Mouse (Mus musculus): ENCODE measurements at regions not wholly inside any gene's neighbourhood (a gene's known extent, or its start where the extent isn't known, plus 50 kb on each side); places are given as distances from the start of the nearest gene placed in this dataset.
"Not testable (repeated sequence)": the region's sequence is repeated elsewhere in the genome, so short reads cannot be mapped to it uniquely, and the experiment has no call there.

DNA sequence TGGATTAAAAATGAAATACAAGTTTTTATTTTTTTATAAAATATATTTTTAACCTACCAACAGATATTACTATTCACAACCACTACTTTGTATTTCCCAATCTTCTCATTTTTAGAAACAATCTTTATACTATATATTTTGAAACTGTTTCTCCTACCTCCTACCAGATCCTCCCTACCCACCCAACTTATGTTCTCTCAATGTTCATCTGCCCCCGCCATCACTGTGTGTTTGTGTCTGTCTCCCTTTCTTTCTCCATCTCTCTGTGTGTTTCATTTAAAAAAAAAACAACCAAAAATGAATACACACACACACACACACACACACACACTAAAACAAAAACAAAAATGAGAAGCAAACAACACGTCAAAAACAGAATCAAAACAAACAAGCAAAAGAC lies 118.5 kb downstream of the Pcdh18 start:
- DNase-seq (ENCODE audit: low spot score) (no peak), ATAC-seq (ENCODE audit: low FRiP score, low TSS enrichment) (no peak)
- no peaks in the 10 kb centered on the region for H3K36me3 ChIP-seq (ENCODE audit: control insufficient read depth, insufficient read depth, low read length)
- no peaks in the 10 kb centered on the region for H3K9me3 ChIP-seq (ENCODE audit: control insufficient read depth, low read length)
- no peaks in the 10 kb centered on the region for H3K27me3 ChIP-seq (ENCODE audit: control insufficient read depth, insufficient read depth, low read length)
- H3K4me3 ChIP-seq (ENCODE audit: low read depth, low read length): no peak overlapping the region
- H3K4me2 ChIP-seq (replicated peaks; ENCODE audit: low read depth): no peak overlapping the region
- 85% methylated on average over 2 of the region's 2 CpGs for WGBS
- no peak overlapping the region for H3K9ac ChIP-seq (ENCODE audit: low read length)
- no peak overlapping the region for H3K27ac ChIP-seq (replicated peaks)
- no peaks in the 10 kb centered on the region for H3K4me1 ChIP-seq (replicated peaks; ENCODE audit: control insufficient read depth, insufficient read depth)
- TF ChIP-seq EP300 (optimal IDR thresholded peaks at IDR 0.05) (no peak), CTCF (IDR thresholded peaks at IDR 0.05; ENCODE audit: low read depth) (no peak)

DNA sequence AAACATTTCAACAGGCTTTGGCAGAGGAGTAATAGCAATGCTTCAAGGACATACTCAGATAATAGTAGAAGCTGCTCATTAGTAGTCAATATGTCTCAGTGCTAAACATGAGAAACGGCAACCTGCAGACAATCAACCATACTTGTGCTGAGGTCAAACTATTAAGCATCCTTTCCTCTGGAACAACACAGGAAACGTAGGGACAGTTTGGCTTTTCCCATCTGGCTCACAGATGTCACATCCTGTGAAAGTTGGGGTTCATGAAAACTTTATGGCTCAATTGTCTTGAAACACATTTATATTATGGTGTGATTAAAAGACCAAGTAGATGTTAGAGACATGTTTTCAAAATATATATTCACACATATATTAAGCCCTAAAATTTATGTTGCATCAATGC lies 120.4 kb downstream of the Pcdh18 start:
- Histone ChIP-seq H3K4me3 (ENCODE audit: low read depth, low read length) (no peak overlapping the region), H3K27me3 (ENCODE audit: control insufficient read depth, insufficient read depth, low read length) (no peaks in the 10 kb centered on the region), H3K4me1 (replicated peaks; ENCODE audit: control insufficient read depth, insufficient read depth) (no peaks in the 10 kb centered on the region), H3K9me3 (ENCODE audit: control insufficient read depth, low read length) (no peaks in the 10 kb centered on the region), H3K27ac (replicated peaks) (no peak overlapping the region), H3K4me2 (replicated peaks; ENCODE audit: low read depth) (no peak overlapping the region), H3K36me3 (ENCODE audit: control insufficient read depth, insufficient read depth, low read length) (no peaks in the 10 kb centered on the region), H3K9ac (ENCODE audit: low read length) (no peak overlapping the region)
- DNase-seq (ENCODE audit: low spot score) (no peak), ATAC-seq (ENCODE audit: low FRiP score, low TSS enrichment) (no peak)
- WGBS: 48% methylated on average over 2 of the region's 2 CpGs
- TF ChIP-seq EP300 (optimal IDR thresholded peaks at IDR 0.05): no peak

DNA sequence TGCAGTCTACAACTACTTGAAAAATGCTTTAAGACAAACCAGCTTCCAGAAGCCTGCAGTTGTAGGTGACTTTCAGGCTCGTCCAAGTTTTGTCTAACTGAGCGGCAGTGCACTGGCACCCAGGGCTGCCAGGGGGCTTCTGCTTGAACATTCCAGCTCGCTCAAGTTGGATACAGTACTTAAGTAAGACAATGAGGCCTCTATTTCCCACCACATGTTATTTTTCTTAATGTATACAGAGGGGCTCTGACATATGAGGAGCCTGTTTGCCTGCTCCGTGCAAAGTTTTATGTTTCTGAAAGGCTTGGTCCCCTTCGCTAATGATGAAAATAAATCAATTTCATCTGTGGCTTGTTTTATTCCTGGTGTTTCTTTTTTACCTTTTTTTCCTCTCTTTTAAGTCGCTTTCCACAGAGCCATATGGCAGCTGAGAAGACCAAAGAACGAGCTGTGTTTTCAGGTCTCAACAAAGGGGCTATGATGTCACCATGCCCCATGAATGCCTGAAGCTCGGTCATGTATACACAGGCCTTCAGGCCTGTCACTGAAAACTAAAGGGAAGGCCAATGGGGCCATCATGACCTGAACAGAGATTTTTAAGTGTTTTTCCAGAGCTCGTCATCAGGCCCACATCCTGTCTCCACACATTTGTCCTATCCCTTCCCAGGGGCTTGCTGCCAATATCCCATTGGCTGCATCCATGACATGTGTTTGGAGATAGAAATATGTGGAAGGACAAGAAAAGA lies 164.2 kb downstream of the Pcdh18 start:
- no peaks in the 10 kb centered on the region for H3K27me3 ChIP-seq (ENCODE audit: control insufficient read depth, insufficient read depth, low read length)
- TF ChIP-seq CTCF (IDR thresholded peaks at IDR 0.05; ENCODE audit: low read depth) (no peak), EP300 (optimal IDR thresholded peaks at IDR 0.05) (no peak)
- no peaks in the 10 kb centered on the region for H3K36me3 ChIP-seq (ENCODE audit: control insufficient read depth, insufficient read depth, low read length)
- H3K4me3 ChIP-seq (ENCODE audit: low read depth, low read length): no peak overlapping the region
- H3K4me1 ChIP-seq (replicated peaks; ENCODE audit: control insufficient read depth, insufficient read depth): 0 out of 2 replicates have a peak, but pooled peaks cover 3% of the 10 kb centered on the region
- H3K9me3 ChIP-seq (ENCODE audit: control insufficient read depth, low read length): no peaks in the 10 kb centered on the region
- no peak for ATAC-seq (ENCODE audit: low FRiP score, low TSS enrichment)
- no peak overlapping the region for H3K27ac ChIP-seq (replicated peaks)
- no peak overlapping the region for H3K9ac ChIP-seq (ENCODE audit: low read length)
- WGBS: 35% methylated on average over 9 of the region's 9 CpGs
- H3K4me2 ChIP-seq (replicated peaks; ENCODE audit: low read depth): no peak overlapping the region
- no peak for DNase-seq (ENCODE audit: low spot score)

GRCm38 (mm10) chr3:49590234-49590633 lies 166.9 kb downstream of the Pcdh18 start:
- whole genome bisulfite sequencing: 81% methylated on average over 2 of the region's 2 CpGs
- H3K9me3 ChIP-seq (ENCODE audit: control insufficient read depth, low read length): no peaks in the 10 kb centered on the region

GRCm38 (mm10) chr3:49586531-49587168 lies 170.5 kb downstream of the Pcdh18 start:
- Histone ChIP-seq H3K9me3 (ENCODE audit: control insufficient read depth, low read length) (no peaks in the 10 kb centered on the region), H3K4me2 (replicated peaks; ENCODE audit: low read depth) (no peak overlapping the region), H3K27me3 (ENCODE audit: control insufficient read depth, insufficient read depth, low read length) (no peaks in the 10 kb centered on the region), H3K27ac (replicated peaks) (no peak overlapping the region), H3K9ac (ENCODE audit: low read length) (no peak overlapping the region), H3K36me3 (ENCODE audit: control insufficient read depth, insufficient read depth, low read length) (no peaks in the 10 kb centered on the region), H3K4me1 (replicated peaks; ENCODE audit: control insufficient read depth, insufficient read depth) (no peaks in the 10 kb centered on the region), H3K4me3 (ENCODE audit: low read depth, low read length) (no peak overlapping the region)
- TF ChIP-seq EP300 (optimal IDR thresholded peaks at IDR 0.05): no peak
- TF ChIP-seq CTCF (IDR thresholded peaks at IDR 0.05; ENCODE audit: low read depth): no peak
- 66% methylated on average over 6 of the region's 6 CpGs for WGBS
- no peak for DNase-seq (ENCODE audit: low spot score)
- ATAC-seq (ENCODE audit: low FRiP score, low TSS enrichment): no peak

More at GRCm38 (mm10) chr3:49590234-49590633, 166.9 kb downstream of the Pcdh18 start:
- TF ChIP-seq CTCF (IDR thresholded peaks at IDR 0.05; ENCODE audit: low read depth) (no peak), EP300 (optimal IDR thresholded peaks at IDR 0.05) (no peak)
- Histone ChIP-seq H3K27ac (replicated peaks) (no peak overlapping the region), H3K36me3 (ENCODE audit: control insufficient read depth, insufficient read depth, low read length) (no peaks in the 10 kb centered on the region), H3K27me3 (ENCODE audit: control insufficient read depth, insufficient read depth, low read length) (no peaks in the 10 kb centered on the region), H3K9ac (ENCODE audit: low read length) (no peak overlapping the region), H3K4me1 (replicated peaks; ENCODE audit: control insufficient read depth, insufficient read depth) (0 out of 2 replicates have a peak, but pooled peaks cover 3% of the 10 kb centered on the region), H3K4me3 (ENCODE audit: low read depth, low read length) (no peak overlapping the region), H3K4me2 (replicated peaks; ENCODE audit: low read depth) (no peak overlapping the region)
- ATAC-seq (ENCODE audit: low FRiP score, low TSS enrichment) (no peak), DNase-seq (ENCODE audit: low spot score) (no peak)

GRCm38 (mm10) chr3:49585962-49586361 lies 171.2 kb downstream of the Pcdh18 start:
- DNase-seq (ENCODE audit: low spot score); H3K4me2 ChIP-seq (replicated peaks; ENCODE audit: low read depth); H3K9me3 ChIP-seq (ENCODE audit: control insufficient read depth, low read length); H3K4me1 ChIP-seq (replicated peaks; ENCODE audit: control insufficient read depth, insufficient read depth); H3K4me3 ChIP-seq (ENCODE audit: low read depth, low read length); ATAC-seq (ENCODE audit: low FRiP score, low TSS enrichment); H3K36me3 ChIP-seq (ENCODE audit: control insufficient read depth, insufficient read depth, low read length); H3K27ac ChIP-seq (replicated peaks); H3K27me3 ChIP-seq (ENCODE audit: control insufficient read depth, insufficient read depth, low read length); H3K9ac ChIP-seq (ENCODE audit: low read length): not testable (repeated sequence)
